Mouse (Mus musculus): ENCODE measurements around the gene Pik3c2g.
A peak's percentile ranks its signal among the peaks of the same experiment; 100 is the strongest.

The Pik3c2g gene

GRCm38 (mm10) chr6:139841272-139841671 is 254.3 kb downstream of the Pik3c2g start:
- no peak for DNase-seq (ENCODE audit: low spot score)

GRCm38 (mm10) chr6:139842626-139843025 is 255.6 kb downstream of the Pik3c2g start:
- DNase-seq (ENCODE audit: low spot score): no peak

- no peak for DNase-seq (ENCODE audit: low spot score)
Observed at GRCm38 (mm10) chr6:139843531-139843930, 256.5 kb downstream of the Pik3c2g start.

GRCm38 (mm10) chr6:139846889-139847544 is 260.0 kb downstream of the Pik3c2g start:
- no peak for DNase-seq (ENCODE audit: low spot score)

GRCm38 (mm10) chr6:139849931-139850330 is 262.9 kb downstream of the Pik3c2g start:
- DNase-seq (ENCODE audit: low spot score): no peak

- no peak for DNase-seq (ENCODE audit: low spot score)
Observed at GRCm38 (mm10) chr6:139851705-139852603, 264.9 kb downstream of the Pik3c2g start.

- peak; percentile 65 for DNase-seq (ENCODE audit: low spot score)
Observed at GRCm38 (mm10) chr6:139852836-139853235, 265.8 kb downstream of the Pik3c2g start.

- no peak for DNase-seq (ENCODE audit: low spot score)
Observed at GRCm38 (mm10) chr6:139860141-139860540, 273.1 kb downstream of the Pik3c2g start.

- DNase-seq (ENCODE audit: low spot score): no peak
Observed at GRCm38 (mm10) chr6:139861534-139861933, 274.5 kb downstream of the Pik3c2g start.

- DNase-seq (ENCODE audit: low spot score): no peak
Observed at GRCm38 (mm10) chr6:139865059-139865673, 278.1 kb downstream of the Pik3c2g start.

- peak; percentile 64 for DNase-seq (ENCODE audit: low spot score)
Observed at GRCm38 (mm10) chr6:139874418-139875176, 287.6 kb downstream of the Pik3c2g start.

GRCm38 (mm10) chr6:139876691-139877090 is 289.7 kb downstream of the Pik3c2g start:
- DNase-seq (ENCODE audit: low spot score): no peak

- no peak for DNase-seq (ENCODE audit: low spot score)
Observed at GRCm38 (mm10) chr6:139877476-139878361, 290.7 kb downstream of the Pik3c2g start.

- peak; percentile 17 for DNase-seq (ENCODE audit: low spot score)
Observed at GRCm38 (mm10) chr6:139878362-139878696, 291.3 kb downstream of the Pik3c2g start.

- DNase-seq (ENCODE audit: low spot score): no peak
Observed at GRCm38 (mm10) chr6:139882076-139882475, 295.1 kb downstream of the Pik3c2g start.

- no peak for DNase-seq (ENCODE audit: low spot score)
Observed at GRCm38 (mm10) chr6:139887175-139887574, 300.2 kb downstream of the Pik3c2g start.

- no peak for DNase-seq (ENCODE audit: low spot score)
Observed at GRCm38 (mm10) chr6:139895637-139896036, 308.6 kb downstream of the Pik3c2g start.

- no peak for DNase-seq (ENCODE audit: low spot score)
Observed at GRCm38 (mm10) chr6:139899630-139900151, 312.7 kb downstream of the Pik3c2g start.

GRCm38 (mm10) chr6:139901801-139902200 is 314.8 kb downstream of the Pik3c2g start:
- DNase-seq (ENCODE audit: low spot score): no peak

GRCm38 (mm10) chr6:139907138-139907537 is 320.1 kb downstream of the Pik3c2g start:
- DNase-seq (ENCODE audit: low spot score): no peak
